ENCODE assay signal across 27 mouse cellular contexts in genomic region chrX:143216626-143217025, GRCm38 (mm10).
"Had no signal": no experiment of that assay in that cellular context is flagged by ENCODE, and none has a peak within 500 bp of the region (broad histone marks: within the 10 kb centered on the region; RNA-seq: fewer than 3 reads in every experiment).

No protein-coding gene starts in this region.

- H3K36me3 ChIP-seq: embryonic facial prominence, embryonic 10.5 days; embryonic facial prominence, embryonic 12.5 days; embryonic facial prominence, embryonic 13.5 days; embryonic facial prominence, embryonic 15.5 days; forebrain, embryonic 10.5 days; forebrain, embryonic 12.5 days; forebrain, embryonic 15.5 days; heart, embryonic 10.5 days had no signal

- H3K4me2 ChIP-seq: embryonic facial prominence, embryonic 12.5 days; embryonic facial prominence, embryonic 13.5 days; embryonic facial prominence, embryonic 15.5 days; forebrain, embryonic 12.5 days; forebrain, embryonic 13.5 days; forebrain, embryonic 15.5 days had no signal

- ATAC-seq: forebrain, embryonic 13.5 days; forebrain, embryonic 14.5 days; forebrain, embryonic 15.5 days; forebrain, embryonic 16.5 days; forebrain, postnatal 0 days had no signal

- H3K9me3 ChIP-seq: embryonic facial prominence, embryonic 10.5 days; embryonic facial prominence, embryonic 12.5 days; embryonic facial prominence, embryonic 13.5 days; embryonic facial prominence, embryonic 15.5 days; forebrain, embryonic 10.5 days; forebrain, embryonic 12.5 days; forebrain, embryonic 13.5 days; forebrain, embryonic 15.5 days; heart, embryonic 10.5 days had no signal

- H3K27me3 ChIP-seq: embryonic facial prominence, embryonic 15.5 days; forebrain, embryonic 12.5 days; forebrain, embryonic 13.5 days; forebrain, embryonic 15.5 days had no signal

- H3K4me3 ChIP-seq: embryonic facial prominence, embryonic 10.5 days; embryonic facial prominence, embryonic 12.5 days; embryonic facial prominence, embryonic 13.5 days; embryonic facial prominence, embryonic 15.5 days; erythroblast, embryonic 14.5 days; forebrain, embryonic 10.5 days; forebrain, embryonic 12.5 days; forebrain, embryonic 13.5 days; forebrain, embryonic 15.5 days; gastrocnemius, adult 2 months; heart, adult 2 months; heart, embryonic 10.5 days had no signal

- H3K27ac ChIP-seq: embryonic facial prominence, embryonic 10.5 days; embryonic facial prominence, embryonic 12.5 days; embryonic facial prominence, embryonic 13.5 days; embryonic facial prominence, embryonic 15.5 days; forebrain, embryonic 10.5 days; forebrain, embryonic 12.5 days; forebrain, embryonic 13.5 days; forebrain, embryonic 15.5 days; gastrocnemius, adult 2 months; heart, adult 2 months; heart, embryonic 10.5 days had no signal

- DNase-seq: cerebellum, adult 9-11 months; cerebellum, postnatal 10 days; cerebellum, postnatal 14 days; cerebellum, postnatal 25 days; cerebellum, postnatal 36 days; embryo, embryonic 11 days; forebrain, postnatal 0 days; gastrocnemius, adult 2 months; gastrocnemius, postnatal 10 days; gastrocnemius, postnatal 14 days; gastrocnemius, postnatal 25 days; gastrocnemius, postnatal 36 days; heart, adult 11 months; heart, adult 18-20 months; heart, adult 2 months had no signal

- H3K9ac ChIP-seq: embryonic facial prominence, embryonic 12.5 days; embryonic facial prominence, embryonic 13.5 days; embryonic facial prominence, embryonic 15.5 days; forebrain, embryonic 12.5 days; forebrain, embryonic 13.5 days; forebrain, embryonic 15.5 days; forebrain, postnatal 0 days had no signal

- H3K4me1 ChIP-seq: embryonic facial prominence, embryonic 10.5 days; embryonic facial prominence, embryonic 12.5 days; embryonic facial prominence, embryonic 13.5 days; embryonic facial prominence, embryonic 15.5 days; forebrain, embryonic 10.5 days; forebrain, embryonic 12.5 days; forebrain, embryonic 13.5 days; forebrain, embryonic 15.5 days; heart, embryonic 10.5 days had no signal
